Mouse (Mus musculus): ENCODE results near the gene Glb1l.
"Not testable (repeated sequence)": the region's sequence is repeated elsewhere in the genome, so short reads cannot be mapped to it uniquely, and the experiment has no call there.

GRCm38 (mm10) chr1:75232489-75232888 lies 21.9 kb upstream of the Glb1l start:
- not testable (repeated sequence) for TF ChIP-seq CTCF (IDR thresholded peaks at IDR 0.05; ENCODE audit: insufficient read depth, low read length); POLR2A (IDR thresholded peaks at IDR 0.05; ENCODE audit: borderline replicate concordance, extremely low read depth, low read depth, low read length)

All from lung, adult 2 months (tissue).